Mouse (Mus musculus): ENCODE data around the gene Rnase12. TPM values are rescaled to one million over a fixed set of nuclear protein-coding genes. Genes with fewer than 3 reads are reported as not detected.

The Rnase12 gene
- polyA plus RNA-seq, 1 experiment from 2014 or later: not detected

- H3K9me3 ChIP-seq (ENCODE audit: control insufficient read depth, low read length): no peaks in the 10 kb centered on the region
- H3K27me3 ChIP-seq (ENCODE audit: control insufficient read depth, insufficient read depth, low read length): no peaks in the 10 kb centered on the region
- no peaks in the 10 kb centered on the region for H3K4me1 ChIP-seq (ENCODE audit: control insufficient read depth, insufficient read depth, low read length)
- peak overlapping the region; percentile 59; the same call in 1 of the 2 replicates for H3K9ac ChIP-seq (ENCODE audit: low read length)
- ATAC-seq (ENCODE audit: insufficient number of reproducible peaks, low FRiP score, low TSS enrichment, low read depth): peak; percentile 94
- under 1% methylated on average over 34 of the region's 34 CpGs for WGBS
- no peak overlapping the region; the same call in 1 of the 2 replicates for H3K27ac ChIP-seq (replicated peaks; ENCODE audit: low read depth, low read length)
- H3K4me2 ChIP-seq (ENCODE audit: low read depth, severe bottlenecking): peak overlapping the region; percentile 74
- no peaks in the 10 kb centered on the region for H3K36me3 ChIP-seq (ENCODE audit: control insufficient read depth, insufficient read depth, low read length)
- DNase-seq (ENCODE audit: low spot score): peak; percentile 98
- peak overlapping the region; percentile 63 for H3K4me3 ChIP-seq (ENCODE audit: low read depth, low read length)
These were observed 31.7 kb upstream of the Rnase12 start for GRCm38 (mm10) chr14:51088970-51089673.

- Histone ChIP-seq H3K4me2 (ENCODE audit: low read depth, severe bottlenecking) (peak overlapping the region; percentile 74), H3K4me1 (ENCODE audit: control insufficient read depth, insufficient read depth, low read length) (no peaks in the 10 kb centered on the region), H3K4me3 (ENCODE audit: low read depth, low read length) (peak overlapping the region; percentile 63), H3K36me3 (ENCODE audit: control insufficient read depth, insufficient read depth, low read length) (no peaks in the 10 kb centered on the region), H3K9ac (ENCODE audit: low read length) (0 out of 2 replicates have a peak overlapping the region, but pooled peaks have one; percentile 59), H3K9me3 (ENCODE audit: control insufficient read depth, low read length) (no peaks in the 10 kb centered on the region), H3K27me3 (ENCODE audit: control insufficient read depth, insufficient read depth, low read length) (no peaks in the 10 kb centered on the region), H3K27ac (replicated peaks; ENCODE audit: low read depth, low read length) (no peak overlapping the region; the same call in 1 of the 2 replicates)
- peak; percentile 88 for DNase-seq (ENCODE audit: low spot score)
- under 1% methylated on average over 23 of the region's 23 CpGs for WGBS
- peak; percentile 15; the same call in 1 of the 2 replicates for ATAC-seq (ENCODE audit: insufficient number of reproducible peaks, low FRiP score, low TSS enrichment, low read depth)
These were observed 30.9 kb upstream of the Rnase12 start for GRCm38 (mm10) chr14:51088166-51088969.

GRCm38 (mm10) chr14:51087762-51088161, 30.3 kb upstream of the Rnase12 start:
- ATAC-seq (ENCODE audit: insufficient number of reproducible peaks, low FRiP score, low TSS enrichment, low read depth): no peak
- peak overlapping the region; percentile 63 for H3K4me3 ChIP-seq (ENCODE audit: low read depth, low read length)
- H3K27ac ChIP-seq (replicated peaks; ENCODE audit: low read depth, low read length): no peak overlapping the region
- no peaks in the 10 kb centered on the region for H3K9me3 ChIP-seq (ENCODE audit: control insufficient read depth, low read length)
- no peak for DNase-seq (ENCODE audit: low spot score)
- H3K9ac ChIP-seq (ENCODE audit: low read length): no peak overlapping the region
- 14% methylated on average over 9 of the region's 9 CpGs for WGBS
- H3K4me1 ChIP-seq (ENCODE audit: control insufficient read depth, insufficient read depth, low read length): no peaks in the 10 kb centered on the region
- H3K36me3 ChIP-seq (ENCODE audit: control insufficient read depth, insufficient read depth, low read length): no peaks in the 10 kb centered on the region
- H3K4me2 ChIP-seq (ENCODE audit: low read depth, severe bottlenecking): peak overlapping the region; percentile 74
- H3K27me3 ChIP-seq (ENCODE audit: control insufficient read depth, insufficient read depth, low read length): no peaks in the 10 kb centered on the region

- H3K4me1 ChIP-seq (ENCODE audit: control insufficient read depth, insufficient read depth, low read length): no peaks in the 10 kb centered on the region
- 86% methylated on average over 4 of the region's 4 CpGs for whole genome bisulfite sequencing
- H3K4me3 ChIP-seq (ENCODE audit: low read depth, low read length): no peak overlapping the region
- no peak overlapping the region for H3K4me2 ChIP-seq (ENCODE audit: low read depth, severe bottlenecking)
- no peaks in the 10 kb centered on the region for H3K9me3 ChIP-seq (ENCODE audit: control insufficient read depth, low read length)
- H3K36me3 ChIP-seq (ENCODE audit: control insufficient read depth, insufficient read depth, low read length): no peaks in the 10 kb centered on the region
- no peak overlapping the region for H3K27ac ChIP-seq (replicated peaks; ENCODE audit: low read depth, low read length)
- H3K9ac ChIP-seq (ENCODE audit: low read length): no peak overlapping the region
- H3K27me3 ChIP-seq (ENCODE audit: control insufficient read depth, insufficient read depth, low read length): no peaks in the 10 kb centered on the region
- no peak for ATAC-seq (ENCODE audit: insufficient number of reproducible peaks, low FRiP score, low TSS enrichment, low read depth)
- DNase-seq (ENCODE audit: low spot score): no peak
These were observed 28.4 kb upstream of the Rnase12 start for GRCm38 (mm10) chr14:51085911-51086310.

GRCm38 (mm10) chr14:51085086-51085485, 27.6 kb upstream of the Rnase12 start:
- no peak for ATAC-seq (ENCODE audit: insufficient number of reproducible peaks, low FRiP score, low TSS enrichment, low read depth)

GRCm38 (mm10) chr14:51083805-51084204, 26.3 kb upstream of the Rnase12 start:
- H3K27ac ChIP-seq (replicated peaks; ENCODE audit: low read depth, low read length): no peak overlapping the region
- no peaks in the 10 kb centered on the region for H3K36me3 ChIP-seq (ENCODE audit: control insufficient read depth, insufficient read depth, low read length)
- no peak overlapping the region for H3K9ac ChIP-seq (ENCODE audit: low read length)
- no peak for DNase-seq (ENCODE audit: low spot score)
- H3K4me2 ChIP-seq (ENCODE audit: low read depth, severe bottlenecking): peak overlapping the region; percentile 51
- no peak for ATAC-seq (ENCODE audit: insufficient number of reproducible peaks, low FRiP score, low TSS enrichment, low read depth)
- no peaks in the 10 kb centered on the region for H3K9me3 ChIP-seq (ENCODE audit: control insufficient read depth, low read length)
- H3K27me3 ChIP-seq (ENCODE audit: control insufficient read depth, insufficient read depth, low read length): no peaks in the 10 kb centered on the region
- H3K4me1 ChIP-seq (ENCODE audit: control insufficient read depth, insufficient read depth, low read length): no peaks in the 10 kb centered on the region
- peak overlapping the region; percentile 39 for H3K4me3 ChIP-seq (ENCODE audit: low read depth, low read length)
- WGBS: 8% methylated on average over 7 of the region's 7 CpGs

More at GRCm38 (mm10) chr14:51085086-51085485, 27.6 kb upstream of the Rnase12 start:
- H3K36me3 ChIP-seq (ENCODE audit: control insufficient read depth, insufficient read depth, low read length): no peaks in the 10 kb centered on the region
- WGBS: 81% methylated on average over 2 of the region's 2 CpGs
- H3K4me3 ChIP-seq (ENCODE audit: low read depth, low read length): no peak overlapping the region
- no peaks in the 10 kb centered on the region for H3K9me3 ChIP-seq (ENCODE audit: control insufficient read depth, low read length)
- H3K27me3 ChIP-seq (ENCODE audit: control insufficient read depth, insufficient read depth, low read length): no peaks in the 10 kb centered on the region
- no peak for DNase-seq (ENCODE audit: low spot score)
- H3K27ac ChIP-seq (replicated peaks; ENCODE audit: low read depth, low read length): no peak overlapping the region
- no peaks in the 10 kb centered on the region for H3K4me1 ChIP-seq (ENCODE audit: control insufficient read depth, insufficient read depth, low read length)
- no peak overlapping the region for H3K4me2 ChIP-seq (ENCODE audit: low read depth, severe bottlenecking)
- H3K9ac ChIP-seq (ENCODE audit: low read length): no peak overlapping the region

- no peaks in the 10 kb centered on the region for H3K36me3 ChIP-seq (ENCODE audit: control insufficient read depth, insufficient read depth, low read length)
- ATAC-seq (ENCODE audit: insufficient number of reproducible peaks, low FRiP score, low TSS enrichment, low read depth) (peak; percentile 45; the same call in 1 of the 2 replicates), DNase-seq (ENCODE audit: low spot score) (peak; percentile 77)
- no peaks in the 10 kb centered on the region for H3K27me3 ChIP-seq (ENCODE audit: control insufficient read depth, insufficient read depth, low read length)
- peak overlapping the region; percentile 39 for H3K4me3 ChIP-seq (ENCODE audit: low read depth, low read length)
- no peaks in the 10 kb centered on the region for H3K9me3 ChIP-seq (ENCODE audit: control insufficient read depth, low read length)
- 2% methylated on average over 40 of the region's 40 CpGs for WGBS
- H3K4me1 ChIP-seq (ENCODE audit: control insufficient read depth, insufficient read depth, low read length): no peaks in the 10 kb centered on the region
- no peak overlapping the region for H3K9ac ChIP-seq (ENCODE audit: low read length)
- peak overlapping the region; percentile 51 for H3K4me2 ChIP-seq (ENCODE audit: low read depth, severe bottlenecking)
- H3K27ac ChIP-seq (replicated peaks; ENCODE audit: low read depth, low read length): no peak overlapping the region
These were observed 25.4 kb upstream of the Rnase12 start for GRCm38 (mm10) chr14:51082599-51083581.

- H3K9ac ChIP-seq (ENCODE audit: low read length): no peak overlapping the region
- ATAC-seq (ENCODE audit: insufficient number of reproducible peaks, low FRiP score, low TSS enrichment, low read depth) (no peak), DNase-seq (ENCODE audit: low spot score) (no peak)
- H3K9me3 ChIP-seq (ENCODE audit: control insufficient read depth, low read length): no peaks in the 10 kb centered on the region
- no peak overlapping the region for H3K4me2 ChIP-seq (ENCODE audit: low read depth, severe bottlenecking)
- H3K27me3 ChIP-seq (ENCODE audit: control insufficient read depth, insufficient read depth, low read length): no peaks in the 10 kb centered on the region
- H3K4me3 ChIP-seq (ENCODE audit: low read depth, low read length): no peak overlapping the region
- WGBS: 88% methylated on average over 2 of the region's 2 CpGs
- H3K27ac ChIP-seq (replicated peaks; ENCODE audit: low read depth, low read length): no peak overlapping the region
- H3K36me3 ChIP-seq (ENCODE audit: control insufficient read depth, insufficient read depth, low read length): no peaks in the 10 kb centered on the region
- no peaks in the 10 kb centered on the region for H3K4me1 ChIP-seq (ENCODE audit: control insufficient read depth, insufficient read depth, low read length)
These were observed 23.6 kb upstream of the Rnase12 start for GRCm38 (mm10) chr14:51081035-51081434.
